Mouse (Mus musculus) ovary, adult 18-20 months (tissue): ENCODE measurements at regions not wholly inside any gene's neighbourhood (a gene's known extent, or its start where the extent isn't known, plus 50 kb on each side); places are given as distances from the start of the nearest gene placed in this dataset.

Experiments used
- DNase-seq: peaks from one replicate; pipeline ENCODE4 v3.0.0; 2022; ENCODE audit warnings: low spot score, mixed read lengths

DNA sequence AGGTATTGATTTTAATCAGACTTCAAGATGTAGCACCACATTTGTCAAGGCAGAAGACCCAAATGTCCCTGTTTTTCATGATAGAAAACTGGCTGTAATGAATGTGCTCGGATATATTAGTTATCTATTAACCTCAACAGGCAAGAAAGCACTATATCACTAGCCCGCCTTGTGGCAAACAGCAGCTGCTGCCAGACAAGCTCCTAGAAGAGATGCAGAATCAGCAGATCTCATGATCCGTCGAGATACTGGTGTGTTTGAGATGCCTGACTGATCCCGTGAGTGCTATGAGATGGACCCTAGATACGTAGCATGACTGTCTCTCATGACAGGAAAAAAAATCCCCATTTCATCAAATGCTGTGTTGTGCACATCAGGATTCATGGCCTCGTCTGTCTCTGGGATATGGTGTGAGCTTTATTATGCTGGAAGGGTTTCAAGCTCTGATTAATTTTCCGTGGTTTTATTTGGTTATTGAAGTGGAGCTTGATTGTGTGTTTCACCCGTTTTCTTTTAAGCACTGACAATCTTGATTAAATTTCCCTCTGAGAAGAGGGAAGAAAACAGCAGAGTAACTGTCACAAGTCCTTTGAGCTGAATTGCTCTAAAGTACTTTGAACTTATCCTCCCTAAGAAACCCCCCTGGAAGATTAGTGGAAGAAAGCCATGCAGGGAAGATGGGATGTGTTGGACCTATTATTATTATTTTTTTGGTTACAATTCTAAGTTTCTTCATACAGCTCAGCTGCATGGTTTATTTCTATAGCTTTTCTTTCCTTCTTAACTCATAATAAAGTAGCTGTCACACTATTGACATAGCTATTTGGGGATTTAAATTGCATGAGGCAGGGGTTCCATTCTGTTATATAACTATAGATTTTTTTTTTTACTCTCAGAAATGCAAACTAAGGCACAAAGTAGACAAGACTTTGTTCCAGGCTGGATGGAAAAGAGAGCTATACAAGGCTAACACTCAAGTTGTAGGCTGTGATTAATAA lies 287.4 kb upstream of the Frg1 start:
- DNase-seq = no peak
